Mouse (Mus musculus) urinary bladder, adult 2 months (tissue): ENCODE measurements at regions not wholly inside any gene's neighbourhood (a gene's known extent, or its start where the extent isn't known, plus 50 kb on each side); places are given as distances from the start of the nearest gene placed in this dataset.

Source experiments
- DNase-seq: peaks from one replicate; pipeline ENCODE4 v3.0.0; 2022; ENCODE audit warnings: low spot score

GRCm38 (mm10) chr11:44229996-44230395 lies 169.9 kb upstream of the Il12b start:
- no peak for DNase-seq

DNA sequence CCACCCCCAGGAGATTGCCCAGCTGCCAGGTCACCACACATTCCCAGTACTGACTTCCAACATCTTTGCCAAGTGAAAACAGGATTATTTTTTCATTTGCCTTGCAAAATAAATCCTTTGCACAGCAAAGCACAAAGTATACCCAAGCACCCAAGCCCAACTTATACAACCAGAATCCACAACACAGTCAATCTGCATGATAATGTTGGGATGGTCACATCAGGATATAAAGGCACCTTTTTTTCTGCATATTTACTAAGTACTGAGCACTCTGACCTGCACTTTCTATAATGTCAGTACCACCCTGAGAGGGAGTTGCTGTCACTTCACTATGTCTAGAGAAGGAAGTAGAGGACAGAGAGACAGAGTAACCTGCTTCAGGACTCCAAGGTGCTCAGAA lies 164.4 kb upstream of the Il12b start:
- no peak for DNase-seq

DNA sequence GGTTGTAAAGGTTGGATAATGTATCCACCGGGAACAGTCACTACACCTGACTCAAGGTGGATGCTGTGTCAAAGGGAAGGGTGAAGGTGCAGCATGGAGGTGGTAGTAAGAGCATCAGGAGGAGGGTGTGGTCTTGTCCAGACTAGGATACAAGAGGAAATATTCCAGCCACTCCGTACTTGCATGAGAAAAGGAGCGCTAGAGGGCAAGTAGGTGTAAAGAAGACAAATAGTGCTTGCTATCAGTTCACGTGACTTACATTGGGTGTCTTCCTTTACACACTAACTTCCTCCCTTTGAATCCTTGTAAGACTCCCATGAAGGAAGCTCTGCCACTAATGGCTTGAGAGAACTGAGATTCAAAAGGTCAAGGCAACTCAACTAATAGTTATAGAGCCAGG lies 161.8 kb upstream of the Il12b start:
- DNase-seq, result no peak

DNA sequence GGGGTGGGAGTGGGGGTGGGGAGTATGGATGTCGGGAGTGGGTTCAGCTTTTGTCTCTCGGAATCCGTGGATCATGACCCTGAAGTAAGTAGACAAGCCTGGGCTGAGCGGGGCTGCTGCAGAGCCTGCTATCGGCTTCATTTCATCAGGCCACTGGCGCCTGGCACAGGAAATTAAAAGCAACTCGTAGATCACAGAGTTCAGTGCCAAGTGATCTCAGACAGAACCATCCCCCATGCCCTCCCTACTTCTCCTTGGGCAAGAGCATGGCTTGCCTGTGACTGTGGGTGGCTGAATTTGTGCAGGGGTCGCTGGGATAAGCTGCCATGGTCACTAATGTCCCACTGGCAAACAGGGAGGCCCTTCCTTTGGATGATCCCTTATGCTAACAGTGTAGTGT lies 161.3 kb upstream of the Il12b start:
- DNase-seq, result no peak

DNA sequence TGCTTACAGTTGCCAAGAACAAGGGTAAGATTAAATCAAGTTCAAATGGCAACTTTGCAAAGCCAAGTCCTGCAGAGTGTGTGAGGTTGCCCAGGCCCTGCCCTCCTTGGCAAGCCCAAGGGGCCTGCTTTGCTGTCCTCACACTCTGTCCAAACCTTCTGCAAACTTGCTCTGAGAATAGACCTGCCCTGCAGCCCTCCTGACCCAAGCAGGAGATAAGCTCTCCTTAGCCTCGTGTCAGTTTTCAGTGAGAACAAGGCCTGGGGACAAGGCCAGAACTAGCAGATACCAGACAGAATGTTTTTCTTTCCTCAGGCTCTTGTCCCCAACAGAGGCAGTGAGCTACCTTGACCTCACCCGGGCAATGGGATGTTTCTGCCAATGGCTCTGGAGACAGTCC lies 156.7 kb upstream of the Il12b start:
- no peak for DNase-seq

DNA sequence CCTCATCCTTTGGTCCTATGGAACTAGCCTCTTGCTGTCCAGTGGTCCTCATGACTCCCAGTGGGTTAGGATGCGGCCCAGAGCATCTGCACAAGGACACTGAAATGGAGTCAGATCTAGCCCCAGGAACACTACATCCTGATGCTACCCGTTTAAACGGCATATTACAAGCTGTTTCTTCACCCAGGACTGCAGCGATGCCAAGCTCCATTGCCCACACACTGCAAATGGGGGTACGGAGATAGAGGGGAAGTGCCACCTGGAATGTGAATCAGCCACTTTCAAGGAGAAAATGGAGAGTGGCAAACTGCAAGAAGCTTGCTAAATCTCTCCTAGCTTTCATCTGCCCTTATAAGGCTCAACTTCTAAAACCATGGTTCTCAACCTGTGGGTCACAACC lies 148.0 kb upstream of the Il12b start:
- DNase-seq, result no peak

- DNase-seq, result no peak
Measured at GRCm38 (mm10) chr11:44260376-44261111, 139.3 kb upstream of the Il12b start.

- DNase-seq, result no peak
Measured at GRCm38 (mm10) chr11:44261657-44262056, 138.2 kb upstream of the Il12b start.

GRCm38 (mm10) chr11:44262571-44262970 lies 137.3 kb upstream of the Il12b start:
- DNase-seq, result no peak

DNA sequence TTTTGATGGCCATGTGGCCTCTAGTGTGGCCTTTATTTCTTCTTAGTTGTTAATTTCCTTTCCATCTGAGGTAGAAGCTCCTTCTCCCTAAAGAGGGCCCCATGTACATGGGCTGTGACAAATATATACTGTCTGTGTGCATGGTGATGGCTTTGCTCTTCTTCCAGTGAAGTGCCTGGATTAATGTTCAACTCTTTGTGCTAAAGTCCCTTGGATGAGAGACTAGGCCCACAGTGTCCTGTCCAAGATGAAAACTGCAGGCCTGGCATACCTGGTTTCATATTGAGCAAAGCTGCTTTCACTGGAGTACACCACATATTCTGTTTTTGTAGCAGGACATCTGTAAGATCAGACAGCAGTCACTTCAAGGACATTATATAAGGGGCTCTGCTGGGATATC lies 127.6 kb upstream of the Il12b start:
- no peak for DNase-seq

- DNase-seq, result no peak
Measured at GRCm38 (mm10) chr11:44278521-44279208, 121.2 kb upstream of the Il12b start.

DNA sequence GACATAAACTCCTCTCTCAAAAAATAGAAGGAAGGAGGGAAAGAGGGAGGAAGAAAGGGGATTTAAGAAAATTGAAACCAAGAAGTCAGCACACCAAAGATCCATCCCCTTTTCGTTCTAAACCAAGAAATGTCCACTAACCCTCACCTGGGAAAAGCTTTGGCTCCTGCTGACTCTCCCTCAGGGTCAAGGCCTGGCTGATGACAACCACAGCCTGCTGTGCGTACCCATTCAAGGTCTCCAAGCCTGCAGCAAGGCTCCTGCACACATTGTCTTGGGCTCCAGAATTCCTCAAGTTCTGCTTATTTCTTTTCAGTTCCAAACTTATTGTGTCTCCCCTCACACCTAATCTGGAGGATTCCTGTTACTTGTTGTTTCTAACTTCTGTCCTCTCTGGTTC lies 113.9 kb upstream of the Il12b start:
- no peak for DNase-seq

DNA sequence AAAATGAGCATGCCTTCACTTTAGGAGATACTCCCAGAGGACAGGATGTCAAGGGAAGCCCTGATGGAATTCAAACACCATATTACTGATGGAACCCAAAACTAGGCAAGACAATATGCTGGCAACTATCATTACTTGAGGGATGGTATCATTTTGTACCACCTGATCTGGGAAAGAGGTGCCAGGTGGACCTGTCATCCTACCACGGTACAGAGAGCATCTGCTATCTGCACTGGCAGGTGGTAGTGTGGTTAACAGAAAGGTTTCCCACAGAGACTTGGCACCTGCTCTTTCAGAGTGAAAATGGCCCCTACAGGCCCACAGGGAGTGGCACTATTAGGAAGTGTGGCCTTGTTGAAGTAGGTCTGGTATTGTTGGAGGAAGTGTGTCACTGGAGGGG lies 111.0 kb upstream of the Il12b start:
- DNase-seq, result no peak

- no peak for DNase-seq
Measured at GRCm38 (mm10) chr11:44303786-44304185, 96.1 kb upstream of the Il12b start.

DNA sequence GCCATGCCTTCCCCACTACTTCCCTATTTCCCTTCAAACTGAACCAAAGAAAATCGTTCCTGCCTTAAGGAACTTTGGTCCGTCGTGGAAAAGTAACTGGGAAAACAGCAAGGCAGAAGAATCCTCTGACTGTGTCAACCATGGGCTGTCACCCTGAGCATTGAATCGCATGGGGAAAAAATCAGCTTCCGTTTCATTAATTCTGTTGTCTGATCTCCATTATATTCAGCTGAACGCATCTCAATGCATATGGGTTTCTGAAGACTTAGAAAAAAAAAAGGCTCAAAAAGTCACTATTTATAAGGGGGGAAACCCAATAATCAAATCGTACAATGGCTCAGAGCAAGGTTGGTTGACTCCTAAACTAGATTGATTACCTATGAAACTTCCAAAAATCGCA lies 83.8 kb upstream of the Il12b start:
- no peak for DNase-seq

- no peak for DNase-seq
Measured at GRCm38 (mm10) chr11:44319136-44319535, 80.7 kb upstream of the Il12b start.

DNA sequence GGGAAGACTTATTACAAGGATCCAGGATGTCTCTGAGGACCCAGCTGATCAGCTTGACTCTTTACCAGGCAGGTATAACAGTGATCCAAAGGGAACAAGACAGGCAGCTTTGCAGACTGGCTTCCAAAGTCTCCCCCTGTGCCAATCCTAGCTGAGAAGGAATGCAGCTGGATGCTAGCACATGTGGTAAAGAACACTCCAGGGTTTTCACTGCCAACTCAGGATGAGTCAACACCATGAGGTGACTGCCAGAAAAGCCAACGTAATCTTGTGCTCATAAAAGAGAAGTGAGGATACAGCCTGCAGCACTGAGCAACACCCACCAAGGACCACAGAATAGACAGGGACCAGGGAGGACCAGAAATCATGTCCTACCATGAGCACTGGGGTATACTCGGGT lies 76.5 kb upstream of the Il12b start:
- no peak for DNase-seq

DNA sequence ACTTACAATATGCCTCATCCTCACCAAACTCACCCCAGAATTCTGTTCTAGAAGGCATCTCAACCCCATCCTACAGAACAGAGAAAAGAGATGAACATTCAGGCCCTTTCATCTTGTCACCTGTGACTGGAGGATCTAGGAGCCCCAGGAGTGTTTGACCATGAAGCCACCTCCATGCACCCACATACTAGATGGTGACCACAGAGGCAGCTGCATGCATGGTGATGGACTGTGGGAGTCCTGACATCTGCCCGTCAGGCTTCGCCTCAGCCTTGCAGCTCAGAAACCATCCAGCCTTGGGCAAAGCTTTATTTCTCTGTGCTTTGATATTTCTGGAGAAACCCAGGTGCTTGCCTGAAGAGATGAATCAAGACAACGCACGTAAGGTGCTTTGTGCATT lies 74.8 kb upstream of the Il12b start:
- DNase-seq, result no peak

DNA sequence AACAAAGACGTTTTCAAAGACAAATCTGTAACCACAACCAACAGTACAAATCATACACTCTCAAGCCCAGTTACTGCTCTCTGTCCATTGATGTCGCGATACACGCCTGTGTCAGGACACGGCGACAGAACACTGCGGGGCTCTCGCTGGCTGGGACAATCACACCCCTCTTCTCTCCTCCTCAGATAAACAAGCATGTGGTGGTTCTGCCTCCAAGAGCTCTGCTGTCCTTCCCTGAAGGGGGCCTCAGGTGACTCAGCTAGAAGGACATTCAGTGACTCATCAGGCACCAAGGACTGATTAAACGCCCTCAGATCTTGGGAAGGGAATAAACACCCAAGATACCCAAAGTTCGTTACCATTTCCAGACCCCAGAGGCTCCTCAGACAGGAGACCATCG lies 74.3 kb upstream of the Il12b start:
- no peak for DNase-seq

DNA sequence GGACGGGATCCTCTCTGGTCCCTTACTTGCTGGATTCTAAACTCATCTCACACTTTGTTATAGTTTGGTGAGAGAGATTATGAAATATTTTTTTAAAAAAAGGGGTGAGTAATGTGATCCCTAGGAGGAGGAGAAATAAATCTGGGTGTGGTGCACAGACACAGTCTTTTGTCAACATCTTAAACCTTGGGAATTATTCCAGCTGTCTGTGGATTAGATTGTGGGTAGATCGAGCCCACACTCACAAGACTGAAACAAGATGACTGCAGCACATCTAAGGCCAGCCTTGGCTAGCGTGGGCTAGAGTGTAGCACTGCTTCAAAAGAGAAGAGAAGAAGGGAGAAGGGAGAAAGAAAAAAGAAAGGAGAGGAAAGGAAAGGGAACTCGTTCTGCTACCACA lies 70.4 kb upstream of the Il12b start:
- DNase-seq, result no peak

DNA sequence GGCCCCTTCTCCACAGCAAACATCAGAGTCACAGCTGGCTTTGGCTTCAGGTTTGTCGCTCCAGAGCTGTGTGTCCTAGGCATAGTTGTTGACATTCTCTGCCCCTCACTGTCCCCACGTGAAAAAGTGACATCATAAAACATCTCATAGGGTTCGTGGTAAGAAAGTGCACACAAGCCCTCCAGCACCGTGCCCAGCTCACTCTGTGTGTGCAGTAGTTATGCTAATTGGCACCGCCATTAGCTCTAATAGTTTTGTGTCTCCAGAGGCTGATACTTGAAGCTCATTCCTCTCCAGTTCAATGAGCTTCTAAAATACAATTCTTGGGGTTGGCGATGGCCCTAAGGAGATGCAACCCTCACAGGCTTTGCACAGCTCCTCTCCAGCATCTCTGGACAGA lies 69.4 kb upstream of the Il12b start:
- DNase-seq, result no peak

DNA sequence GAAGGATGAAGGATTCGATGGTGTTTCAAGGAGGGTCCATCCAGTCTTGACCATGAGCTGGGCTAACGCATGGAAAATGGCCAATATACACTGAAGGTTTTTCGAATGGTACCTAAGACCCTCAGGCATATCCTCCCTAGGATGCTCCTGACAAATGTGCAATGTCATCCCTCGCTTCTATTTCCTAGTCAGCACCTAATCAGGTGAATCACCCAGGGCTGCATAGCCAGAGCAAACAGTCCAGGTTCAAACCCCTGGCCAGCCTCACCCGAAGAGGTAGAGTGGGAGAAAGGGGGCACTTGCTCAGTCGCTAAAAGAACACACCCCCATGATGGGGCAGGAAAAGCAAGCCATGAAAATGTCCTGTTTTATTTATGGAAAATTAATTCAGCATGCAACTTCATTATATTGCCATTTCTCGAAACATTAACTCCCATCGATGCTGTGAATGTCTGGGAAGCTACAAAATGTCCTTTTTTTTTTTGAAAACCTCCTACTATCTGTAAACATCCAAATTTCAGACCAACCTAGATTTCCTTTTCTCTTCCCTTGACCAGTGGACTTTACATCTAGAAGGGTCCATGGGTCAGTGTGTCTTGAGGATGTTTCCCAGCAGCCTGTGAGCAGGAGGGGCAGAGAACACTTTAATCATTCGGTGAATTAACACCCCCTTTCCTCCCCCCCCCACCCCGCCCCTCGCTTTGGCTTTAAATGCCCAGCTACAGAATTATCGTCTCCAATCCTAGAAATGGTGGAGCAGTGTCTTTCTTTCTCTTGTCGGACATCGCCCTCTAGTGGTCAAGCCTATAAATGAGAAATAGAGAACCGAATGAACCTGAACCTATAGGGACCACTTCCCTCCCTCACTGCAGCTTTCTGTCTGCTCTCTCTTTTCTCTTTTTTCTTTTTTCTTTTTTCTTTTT lies 68.8 kb upstream of the Il12b start:
- no peak for DNase-seq

DNA sequence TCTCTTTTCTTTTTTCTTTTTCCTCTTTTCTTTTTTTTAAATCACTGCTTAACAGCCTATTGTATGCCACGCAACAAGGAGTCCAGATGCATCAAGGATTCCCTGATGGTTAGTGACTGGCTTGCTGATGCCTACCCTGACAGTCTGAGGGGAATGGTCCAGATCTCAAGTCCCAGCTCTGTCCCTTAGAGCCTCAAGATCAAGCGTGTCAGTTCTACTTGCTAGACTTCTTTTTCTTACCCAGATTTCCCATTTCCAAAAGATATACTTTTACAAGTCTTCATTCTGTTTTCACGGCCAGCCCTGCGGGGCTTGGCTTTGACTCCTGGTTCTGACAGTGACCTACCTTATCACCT lies 68.1 kb upstream of the Il12b start:
- no peak for DNase-seq
